Mouse (Mus musculus): Measurements from ENCODE around the gene Rimklb.

- TF ChIP-seq CTCF (IDR thresholded peaks at IDR 0.05) (no peak), EP300 (IDR thresholded peaks at IDR 0.05) (no peak)
These were observed 39.4 kb downstream of the Rimklb start for GRCm38 (mm10) chr6:122458946-122459693.

All from lung, postnatal 0 days (tissue).